Mouse (Mus musculus): ENCODE results near the gene Dph2. TPM values are rescaled to one million over a fixed set of nuclear protein-coding genes. Genes with fewer than 3 reads are reported as not detected.

Dph2 gene
- total RNA-seq, 2 experiments from 2014 or later, result 9.2 to 9.8 TPM

DNA sequence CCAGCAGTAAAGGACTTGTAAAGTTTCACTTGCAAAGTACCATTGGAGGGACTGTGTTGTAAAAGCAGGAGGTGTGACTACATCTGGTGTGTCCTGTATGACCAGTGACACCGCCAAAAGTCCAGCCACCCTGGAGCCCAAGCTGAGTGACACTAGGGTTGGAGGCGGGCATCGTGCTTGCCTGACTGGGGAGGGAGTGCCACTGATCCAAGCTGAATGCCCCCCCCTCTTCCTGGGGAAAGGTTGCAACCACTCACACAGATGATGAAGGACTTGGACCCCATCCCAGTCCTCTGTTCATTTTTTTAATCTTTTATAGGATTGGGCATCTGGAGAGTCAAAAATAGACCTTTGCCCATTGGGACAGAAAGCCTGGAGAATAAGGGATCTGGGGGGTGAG, 50.3 kb downstream of the Dph2 start:
- no peak for DNase-seq (ENCODE audit: low spot score in 2 of 2)

DNA sequence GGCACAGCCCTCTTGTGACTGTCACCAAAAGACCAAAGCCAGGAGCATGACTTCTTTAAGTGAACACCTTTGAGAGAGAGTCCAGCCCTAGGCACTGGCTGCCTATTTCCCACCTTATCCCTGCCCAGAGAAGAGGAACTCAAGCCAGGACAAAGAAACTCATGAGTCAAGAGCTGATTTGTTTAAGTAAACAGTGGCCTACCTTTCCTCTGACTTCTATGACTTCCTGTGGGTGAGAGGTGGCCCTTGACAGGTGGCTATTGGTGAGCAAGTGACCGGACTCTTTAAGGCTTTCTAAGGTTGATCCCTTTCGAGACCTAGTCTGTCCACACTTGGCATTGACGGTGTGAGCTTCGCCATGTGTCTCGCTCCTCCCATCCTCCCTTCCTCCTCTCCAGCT, 51.0 kb downstream of the Dph2 start:
- no peak for DNase-seq (ENCODE audit: low spot score in 2 of 2)

DNA sequence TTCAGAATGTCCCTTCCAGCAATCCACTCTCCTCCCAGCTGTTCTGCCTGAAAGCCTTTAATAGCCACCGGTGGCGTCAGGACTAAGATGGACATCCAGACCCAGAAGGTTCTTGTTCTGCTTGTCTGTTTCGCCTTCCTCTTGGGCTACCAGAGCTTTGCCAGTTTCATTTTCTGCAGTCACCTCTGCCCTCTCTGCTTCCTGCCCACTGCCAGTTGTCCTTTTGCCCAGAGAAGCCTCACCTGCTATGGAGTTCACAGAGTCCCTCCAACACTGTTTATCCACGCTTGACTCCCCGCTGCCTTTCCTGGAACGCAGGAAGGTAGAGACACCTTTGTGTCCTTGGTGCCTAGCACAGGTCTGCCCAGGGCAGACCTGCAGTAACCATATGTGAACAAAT, 52.5 kb downstream of the Dph2 start:
- no peak for DNase-seq (ENCODE audit: low spot score in 2 of 2)

Other genes with a start within 250 kb of the Dph2 start
- 10 to 100 TPM; 38.8 to 39.6 TPM for gene Dmap1, start 209.8 kb downstream of the Dph2 start, total RNA-seq (2021)
- gene Gm12845, start 167.6 kb downstream of the Dph2 start, total RNA-seq (2021), result not detected
- not detected for gene Klf17, start 126.4 kb downstream of the Dph2 start, total RNA-seq (2021)
- 10 to 100 TPM; 35.9 to 36.3 TPM for gene Slc6a9, start 57.5 kb downstream of the Dph2 start, total RNA-seq (2021)
- under 1 TPM; 0.37 to 0.84 TPM for gene Ccdc24, start 19.5 kb downstream of the Dph2 start, total RNA-seq (2021)
- gene B4galt2, start 8.5 kb downstream of the Dph2 start, total RNA-seq (2021), result 10 to 100 TPM; 82.6 to 89.3 TPM
- gene Atp6v0b, start 4.7 kb downstream of the Dph2 start, total RNA-seq (2021), result 100 to 1,000 TPM; 421 to 464 TPM
- gene Ipo13, start 23.0 kb upstream of the Dph2 start, total RNA-seq (2021), result 100 to 1,000 TPM; 106 to 125 TPM
- gene Artn, start 37.7 kb upstream of the Dph2 start, total RNA-seq (2021), result 1 to 10 TPM; 1.7 to 2.5 TPM
- gene St3gal3, start 242.9 kb upstream of the Dph2 start, total RNA-seq (2021), result 10 to 100 TPM; 45.8 to 51.2 TPM